Mouse (Mus musculus) urinary bladder, postnatal 25 days (tissue): ENCODE measurements around the gene Prr14.
"Not testable (repeated sequence)": the region's sequence is repeated elsewhere in the genome, so short reads cannot be mapped to it uniquely, and the experiment has no call there.

Source experiments
- DNase-seq: peaks from one replicate; pipeline ENCODE4 v3.0.0; 2022; ENCODE audit warnings: low spot score

Prr14 gene

GRCm38 (mm10) chr7:127459311-127459710, at the start of gene Prr14:
Gene Prr14, plus strand, starts transcription at chr7:127459611.
- not testable (repeated sequence) for DNase-seq

GRCm38 (mm10) chr7:127411418-127411817, 48.0 kb upstream of the Prr14 start:
- no peak for DNase-seq

DNA sequence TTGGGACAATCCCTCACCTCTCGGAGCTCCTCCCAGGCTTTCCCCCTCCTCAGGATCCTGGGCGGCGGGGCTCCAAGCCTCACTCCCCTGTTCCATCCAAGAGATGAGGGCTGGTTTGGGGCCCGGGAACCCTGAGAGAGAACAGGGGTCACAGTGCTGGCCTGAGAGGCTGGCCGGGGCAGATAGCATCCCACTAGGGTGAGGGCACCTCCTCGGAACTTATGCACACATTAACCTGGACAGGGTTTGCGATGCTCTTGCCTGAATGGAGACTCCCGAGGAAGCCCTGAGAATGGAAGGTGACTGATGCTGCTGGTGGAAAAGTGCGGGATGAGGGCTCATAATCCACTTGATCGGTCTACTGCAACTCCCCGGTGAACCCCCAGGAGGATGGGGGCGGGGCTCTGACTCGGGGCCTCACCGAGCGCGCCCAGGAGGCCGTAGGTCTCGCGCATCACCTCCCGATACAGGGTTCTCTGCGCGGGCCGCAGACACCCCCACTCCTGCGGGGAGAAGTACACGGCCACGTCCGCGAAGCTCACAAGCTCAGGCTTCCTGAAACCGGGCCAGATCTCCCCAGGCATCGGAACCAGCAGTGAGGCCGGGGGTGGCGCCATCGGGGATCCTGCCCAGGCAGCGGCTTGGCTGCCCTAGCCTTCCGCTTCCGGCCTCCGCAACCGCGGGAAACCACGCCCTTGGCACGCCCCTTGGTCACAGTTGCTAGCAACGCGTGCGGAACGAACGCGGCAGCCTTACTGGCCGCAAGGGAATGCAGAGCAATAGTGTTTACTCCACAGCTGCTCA, 37.8 kb upstream of the Prr14 start, which contains the start of gene Zfp688:
TSS of gene Zfp688 (minus strand) at position 681 of the 804 bp plus-strand sequence.
- peak; percentile 96 for DNase-seq

- no peak for DNase-seq
Measured at GRCm38 (mm10) chr7:127422247-127422646, 37.2 kb upstream of the Prr14 start.

- no peak for DNase-seq
Measured at GRCm38 (mm10) chr7:127425291-127425690, 34.1 kb upstream of the Prr14 start.

DNA sequence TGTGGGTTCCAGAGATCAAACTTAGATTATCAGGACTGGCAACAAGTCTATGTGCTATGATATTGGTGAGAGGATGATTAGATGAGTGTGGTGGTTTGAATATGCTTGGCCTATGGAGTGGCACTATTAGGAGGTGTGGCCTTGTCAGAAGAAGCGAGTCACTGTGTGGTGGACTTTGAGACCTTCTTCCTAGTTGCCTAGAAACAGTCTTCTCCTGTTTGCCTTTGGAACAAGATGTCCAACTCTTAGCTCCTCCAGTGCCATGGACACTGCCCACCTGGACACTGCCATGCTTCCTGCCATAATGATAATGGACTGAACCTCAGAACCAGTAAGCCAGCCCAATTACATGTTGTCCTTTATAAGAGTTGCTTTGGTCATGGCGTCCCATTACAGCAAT, 33.5 kb upstream of the Prr14 start:
- no peak for DNase-seq

GRCm38 (mm10) chr7:127426354-127426753, 33.1 kb upstream of the Prr14 start:
- DNase-seq, result no peak

DNA sequence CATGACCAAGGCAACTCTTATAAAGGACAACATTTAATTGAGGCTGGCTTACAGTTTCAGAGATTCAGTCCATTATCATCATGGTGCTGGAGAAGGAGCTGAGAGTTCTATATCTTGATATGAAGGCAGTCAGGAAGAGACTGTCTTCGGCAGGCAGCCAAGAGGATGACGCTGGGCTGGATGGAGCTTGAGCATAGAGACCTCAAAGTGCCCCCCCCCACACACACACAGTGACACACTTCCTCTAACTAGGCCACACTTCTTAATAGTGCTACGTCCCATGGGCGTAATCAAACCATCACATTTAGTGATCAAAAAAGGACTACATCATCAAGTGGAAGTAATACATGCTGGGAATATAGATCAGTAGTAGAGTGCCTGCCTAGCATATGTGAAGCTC, 24.2 kb upstream of the Prr14 start:
- DNase-seq, result no peak

GRCm38 (mm10) chr7:127437724-127438123, 21.7 kb upstream of the Prr14 start:
- DNase-seq, result no peak

GRCm38 (mm10) chr7:127443976-127444375, 15.4 kb upstream of the Prr14 start:
- DNase-seq, result no peak

DNA sequence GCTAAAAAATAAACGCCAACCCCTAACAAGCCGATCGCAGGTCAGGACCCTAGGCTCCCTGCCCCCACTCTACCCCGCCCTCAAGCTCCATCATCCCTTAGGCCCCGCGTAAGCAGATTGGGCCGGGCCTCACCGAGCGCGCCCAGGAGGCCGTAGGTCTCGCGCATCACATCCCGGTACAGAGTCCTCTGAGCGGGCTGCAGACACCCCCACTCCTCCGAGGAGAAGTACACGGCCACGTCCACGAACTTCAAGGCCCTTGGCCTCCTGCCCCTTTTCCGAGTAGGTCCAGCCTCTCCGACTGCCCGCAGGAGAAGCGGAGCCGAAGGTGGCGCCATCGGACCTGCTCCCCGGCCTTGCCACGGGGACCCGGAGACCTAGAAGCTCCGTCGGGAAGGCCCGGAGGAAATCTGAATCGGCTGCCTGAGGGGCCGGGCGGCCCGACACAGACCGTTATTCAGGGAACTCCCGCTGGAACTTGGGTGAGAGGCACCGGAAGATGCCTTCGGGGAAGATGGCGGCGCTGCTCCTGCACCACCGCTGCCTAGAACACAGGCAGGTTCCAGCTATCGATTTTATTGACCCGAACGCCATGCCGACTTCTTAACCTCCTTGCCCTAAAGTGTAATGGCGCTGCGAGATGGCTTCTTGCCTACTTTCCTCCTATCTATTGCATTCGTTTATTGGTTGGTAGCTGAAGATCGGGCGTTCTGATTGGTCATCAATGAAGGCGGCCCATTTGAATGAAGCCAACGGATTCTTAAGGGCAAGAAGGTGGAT, 10.7 kb upstream of the Prr14 start, which contains the start of gene Zfp689:
TSS of gene Zfp689 (minus strand) at position 638 of the 780 bp plus-strand sequence.
- DNase-seq, result peak; percentile 84

DNA sequence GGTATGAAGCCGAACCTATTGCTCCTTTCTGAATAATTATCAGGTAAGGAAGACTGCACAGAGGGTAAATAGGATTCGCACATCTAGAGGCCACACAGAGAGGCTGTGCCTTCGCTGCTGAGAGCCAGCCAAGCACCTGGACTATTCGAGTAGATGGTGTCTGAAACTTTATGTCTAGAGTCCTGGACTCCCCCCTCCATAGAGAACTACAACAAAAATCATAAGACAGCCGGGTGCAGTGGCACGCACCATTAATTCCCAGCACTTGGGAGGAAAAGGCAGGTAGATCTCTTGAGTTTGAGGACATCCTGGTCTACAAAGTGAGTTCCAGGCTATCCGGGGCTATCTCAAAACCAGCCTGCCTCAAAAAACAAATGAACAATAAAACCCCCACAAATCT, 9.4 kb upstream of the Prr14 start:
- no peak for DNase-seq

- no peak for DNase-seq
Measured at GRCm38 (mm10) chr7:127453056-127453455, 6.4 kb upstream of the Prr14 start.

DNA sequence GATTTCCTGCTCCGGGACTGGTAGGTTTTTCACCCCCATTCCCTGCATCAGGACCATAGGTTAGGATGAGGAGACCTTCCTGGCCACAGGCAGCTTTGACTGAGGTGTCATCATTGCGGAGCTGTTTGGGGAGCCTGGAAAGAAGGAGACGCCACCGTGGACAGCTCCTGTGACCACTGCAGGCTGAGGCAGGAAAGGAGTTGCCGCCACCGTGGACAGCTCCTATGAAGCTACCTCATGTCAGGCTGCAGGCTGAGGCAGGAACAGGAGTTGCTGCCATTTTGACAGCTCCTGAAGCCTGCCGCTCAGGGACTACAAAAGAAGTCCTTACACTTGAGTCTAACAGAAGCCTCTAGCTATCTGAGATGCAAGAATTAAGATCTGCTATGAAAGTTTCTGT, 4.5 kb upstream of the Prr14 start:
- DNase-seq, result no peak

- not testable (repeated sequence) for DNase-seq
Measured at GRCm38 (mm10) chr7:127458371-127459122, 864 bp upstream of the Prr14 start.

DNA sequence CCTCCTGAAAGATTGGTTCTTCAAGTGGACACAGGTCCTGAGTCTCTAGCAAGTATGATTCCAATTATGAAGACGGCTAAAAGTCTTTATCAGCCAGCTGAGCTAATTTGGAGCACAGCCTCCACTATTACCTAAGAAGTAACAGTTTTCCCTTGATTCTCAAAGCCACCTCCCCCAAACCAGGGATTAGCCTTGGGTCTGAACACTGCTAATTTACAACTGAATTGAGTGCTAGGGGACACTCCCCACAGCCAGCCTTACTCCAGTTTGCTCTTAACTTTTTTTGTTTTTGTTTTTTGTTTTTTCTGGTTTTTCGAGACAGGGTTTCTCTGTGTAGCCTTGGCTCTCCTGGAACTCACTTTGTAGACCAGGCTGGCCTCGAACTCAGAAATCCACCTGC, 5.8 kb downstream of the Prr14 start:
- DNase-seq, result no peak

DNA sequence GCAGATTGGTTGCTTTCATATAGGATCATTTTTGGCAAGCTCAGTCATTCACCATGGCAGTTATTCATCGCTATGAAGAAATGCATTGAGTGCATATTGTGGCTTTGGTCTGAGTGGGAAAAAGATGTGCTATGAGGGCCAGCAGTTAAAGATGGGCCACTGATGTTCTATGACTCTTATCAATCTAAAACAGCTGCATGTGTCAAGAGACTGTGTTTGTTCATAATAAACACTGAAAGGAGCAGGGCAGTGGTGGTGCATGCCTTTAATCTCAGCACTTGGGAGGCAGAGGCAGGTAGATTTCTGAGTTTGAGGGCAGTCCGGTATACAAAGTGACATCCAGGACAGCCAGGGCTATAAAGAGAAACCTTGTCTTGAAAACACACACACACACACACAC, 6.3 kb downstream of the Prr14 start:
- DNase-seq, result not testable (repeated sequence)

GRCm38 (mm10) chr7:127466606-127467005, 7.2 kb downstream of the Prr14 start:
- no peak for DNase-seq

DNA sequence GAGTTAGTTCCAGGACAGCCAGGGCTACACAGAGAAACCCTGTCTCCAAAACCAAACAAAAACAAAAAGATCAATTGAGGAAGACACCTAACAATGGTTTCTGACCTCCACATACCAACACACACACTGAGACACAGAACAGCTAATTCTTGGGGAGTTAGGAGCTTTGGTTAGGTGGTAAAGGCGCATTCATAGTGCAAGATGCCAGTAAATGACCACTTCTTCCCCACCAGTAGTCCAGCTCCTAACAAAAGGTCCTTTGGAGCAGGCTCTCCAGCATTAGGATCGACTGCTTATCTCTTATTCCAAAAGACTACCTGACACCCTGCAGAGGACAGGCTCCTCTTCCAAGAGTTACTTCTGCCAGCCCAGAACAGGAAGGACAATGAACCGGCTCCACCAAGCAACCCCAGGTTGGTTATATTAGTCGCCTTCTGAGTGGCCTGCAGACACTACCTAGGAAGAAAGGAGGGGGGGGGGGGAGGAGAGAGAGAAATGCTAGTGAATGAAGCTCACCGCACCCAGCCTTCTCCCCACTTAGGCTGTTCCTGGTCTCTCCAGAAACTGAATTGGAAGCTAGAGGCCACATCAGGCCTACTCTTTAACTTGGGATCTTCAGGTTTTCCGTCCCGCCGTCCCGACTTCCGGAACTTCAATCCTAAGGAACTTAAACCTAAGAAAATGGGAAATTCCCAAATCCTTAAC, 10.8 kb downstream of the Prr14 start:
- no peak for DNase-seq

DNA sequence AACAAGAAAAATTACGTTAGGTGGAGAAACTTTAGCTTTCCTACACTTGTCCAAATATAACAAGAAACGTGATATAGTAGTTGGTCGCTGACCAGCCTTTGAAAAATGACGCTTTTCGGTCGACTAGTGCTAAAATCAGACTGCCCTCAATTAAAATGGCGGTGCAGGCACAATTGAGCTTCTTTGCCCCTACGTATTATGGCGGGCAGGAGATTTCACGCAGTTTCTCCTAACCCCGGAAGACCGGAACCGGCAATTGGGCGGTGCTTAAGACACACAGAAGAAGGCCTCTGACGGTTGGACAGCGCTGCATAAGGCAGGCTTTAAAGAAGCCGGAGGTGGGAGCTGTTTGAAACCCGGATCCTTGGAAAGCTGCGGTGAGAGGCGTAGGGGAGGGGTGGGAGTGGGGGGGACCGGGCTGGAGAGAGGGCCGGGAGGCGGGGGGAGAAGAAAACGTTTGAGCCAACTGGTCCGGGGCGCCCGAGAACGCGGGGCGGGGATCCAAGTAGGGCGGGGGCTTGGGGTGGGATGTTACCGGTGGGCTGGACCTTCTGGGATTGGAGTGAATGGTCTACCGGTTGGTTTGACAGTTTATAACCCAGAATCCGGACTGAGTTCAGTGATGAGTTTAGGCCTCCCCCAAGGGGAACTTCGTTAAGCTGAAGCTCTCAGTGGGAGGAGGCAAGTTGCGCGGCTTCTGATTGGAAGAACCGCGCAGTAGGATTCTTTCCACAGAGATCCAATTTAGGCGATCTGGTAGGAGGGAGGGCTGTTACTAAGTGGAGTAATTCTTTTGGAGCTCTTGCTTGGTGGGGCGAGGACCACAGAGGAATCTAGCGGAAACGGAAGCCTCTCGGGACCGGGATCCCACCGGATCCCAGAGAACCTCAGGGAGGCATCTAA, 11.6 kb downstream of the Prr14 start:
- peak; percentile 70 for DNase-seq

DNA sequence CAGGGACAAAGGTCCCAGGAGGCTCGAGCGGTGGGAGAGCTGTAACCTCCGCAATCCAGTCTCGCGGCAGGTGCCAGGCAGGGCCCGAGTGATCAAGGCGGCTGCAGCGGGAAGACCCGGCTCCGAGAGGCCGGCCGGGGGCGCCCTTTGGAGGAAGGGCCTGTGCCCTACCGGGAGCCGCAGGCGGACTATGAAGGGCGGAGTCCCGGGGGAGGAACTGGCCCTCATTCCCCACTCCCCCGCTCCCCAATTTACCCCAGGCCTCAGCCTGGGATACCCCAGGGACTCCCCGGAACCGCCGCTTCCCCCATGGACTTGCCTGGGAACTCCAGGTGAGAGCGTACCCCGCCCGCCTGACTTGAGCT, 12.2 kb downstream of the Prr14 start:
- DNase-seq, result peak; percentile 50
